ENCODE assay signal across 26 mouse cellular contexts in the genomic region with DNA sequence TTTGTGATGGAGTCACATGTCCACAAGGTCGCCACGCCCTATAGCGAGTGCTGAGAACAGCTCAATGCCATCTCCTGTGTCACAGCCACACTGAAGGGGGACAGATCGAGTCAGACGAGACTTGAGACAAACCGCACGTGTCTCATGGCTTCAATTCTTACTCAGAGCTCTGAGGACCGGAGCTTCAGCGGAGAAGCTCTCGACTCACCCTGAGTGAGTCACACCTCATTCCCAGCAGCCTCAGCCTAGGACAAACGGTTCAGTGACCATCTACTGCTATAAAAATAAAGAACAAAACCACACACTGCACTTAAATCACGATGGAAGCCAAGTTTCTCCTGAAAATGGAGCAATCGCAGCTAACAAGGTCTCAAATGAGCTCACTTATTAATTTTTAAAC.
DNase-seq lines count a peak whose midpoint lies in the region; ATAC-seq and TF ChIP-seq lines count a peak whose summit lies in the region.
"Had no signal": no experiment of that assay in that cellular context is flagged by ENCODE, and none has a peak within 500 bp of the region (broad histone marks: within the 10 kb centered on the region; RNA-seq: fewer than 3 reads in every experiment).

No protein-coding gene starts in this region.

- no peak overlapping the region for H3K9ac ChIP-seq in neural tube, embryonic 13.5 days
- H3K9ac ChIP-seq in neural tube, embryonic 15.5 days (replicated peaks), result no peak overlapping the region
- H3K9ac ChIP-seq: embryonic facial prominence, embryonic 13.5 days; forebrain, embryonic 15.5 days; intestine, embryonic 15.5 days; limb, embryonic 12.5 days; liver, postnatal 0 days; stomach, embryonic 15.5 days had no signal

- no peaks in the 10 kb centered on the region for H3K36me3 ChIP-seq in neural tube, embryonic 13.5 days
- H3K36me3 ChIP-seq in neural tube, embryonic 15.5 days, result no peaks in the 10 kb centered on the region
- H3K36me3 ChIP-seq in myocyte (ENCODE audit: control insufficient read depth, insufficient read depth), result no peaks in the 10 kb centered on the region
- H3K36me3 ChIP-seq: embryonic facial prominence, embryonic 13.5 days; forebrain, embryonic 15.5 days; intestine, embryonic 15.5 days; limb, embryonic 12.5 days; stomach, embryonic 15.5 days had no signal

- no peak overlapping the region for H3K4me2 ChIP-seq in neural tube, embryonic 13.5 days
- H3K4me2 ChIP-seq in neural tube, embryonic 15.5 days, result no peak overlapping the region
- peak overlapping the region; percentile 37 for H3K4me2 ChIP-seq in myocyte (ENCODE audit: low read depth)
- H3K4me2 ChIP-seq: embryonic facial prominence, embryonic 13.5 days; forebrain, embryonic 15.5 days; intestine, embryonic 15.5 days; limb, embryonic 12.5 days; liver, embryonic 11.5 days; stomach, embryonic 15.5 days had no signal

- peaks cover 18% of the 10 kb centered on the region for H3K4me1 ChIP-seq in neural tube, embryonic 13.5 days (replicated peaks)
- peaks cover 10% of the 10 kb centered on the region for H3K4me1 ChIP-seq in neural tube, embryonic 15.5 days
- H3K4me1 ChIP-seq: intestine, embryonic 15.5 days; limb, embryonic 12.5 days; stomach, embryonic 15.5 days had no signal

- peak; percentile 27 for DNase-seq in adrenal gland, postnatal 10 days
- no peak for DNase-seq in adrenal gland, adult 8-10 months
- DNase-seq in NIH3T3 (ENCODE audit: low read depth), result peak; percentile 85
- no peak for DNase-seq in spleen, adult 12 weeks (ENCODE audit: low spot score)
- DNase-seq in thymus, adult 18-20 months, result no peak
- DNase-seq: cerebellum, adult 2 months; cerebellum, postnatal 36 days; embryo, embryonic 11 days; gastrocnemius, postnatal 36 days; kidney, adult 8-10 months; kidney, postnatal 10 days; liver, postnatal 0 days; thymus, adult 2 months had no signal

- H3K27ac ChIP-seq in neural tube, embryonic 13.5 days (replicated peaks), result 0 out of 2 replicates have a peak overlapping the region, but pooled peaks have one; percentile 5
- H3K27ac ChIP-seq in neural tube, embryonic 15.5 days (replicated peaks), result no peak overlapping the region
- H3K27ac ChIP-seq: embryonic facial prominence, embryonic 13.5 days; forebrain, embryonic 15.5 days; intestine, embryonic 15.5 days; limb, embryonic 12.5 days; macrophage; stomach, embryonic 15.5 days had no signal

- H3K27me3 ChIP-seq in neural tube, embryonic 13.5 days, result no peaks in the 10 kb centered on the region
- H3K27me3 ChIP-seq in neural tube, embryonic 15.5 days (replicated peaks), result no peaks in the 10 kb centered on the region
- peaks cover 12% of the 10 kb centered on the region for H3K27me3 ChIP-seq in myocyte (ENCODE audit: control insufficient read depth, insufficient read depth, insufficient read length)
- H3K27me3 ChIP-seq: embryonic facial prominence, embryonic 13.5 days; forebrain, embryonic 15.5 days; intestine, embryonic 15.5 days; stomach, embryonic 15.5 days had no signal

- no peaks in the 10 kb centered on the region for H3K79me2 ChIP-seq in myocyte (ENCODE audit: control insufficient read depth, insufficient read depth)

- no peak overlapping the region for H3ac ChIP-seq in myocyte (ENCODE audit: control insufficient read depth, insufficient read length)

- no peaks in the 10 kb centered on the region for H3K9me3 ChIP-seq in neural tube, embryonic 13.5 days
- H3K9me3 ChIP-seq in neural tube, embryonic 15.5 days (replicated peaks), result no peaks in the 10 kb centered on the region
- H3K9me3 ChIP-seq: embryonic facial prominence, embryonic 13.5 days; forebrain, embryonic 15.5 days; intestine, embryonic 15.5 days; limb, embryonic 12.5 days; stomach, embryonic 15.5 days had no signal

- no peak overlapping the region for H3K4me3 ChIP-seq in neural tube, embryonic 13.5 days
- H3K4me3 ChIP-seq in neural tube, embryonic 15.5 days (replicated peaks), result no peak overlapping the region
- no peak overlapping the region for H3K4me3 ChIP-seq in myocyte
- H3K4me3 ChIP-seq: embryonic facial prominence, embryonic 13.5 days; forebrain, embryonic 15.5 days; intestine, embryonic 15.5 days; limb, embryonic 12.5 days; stomach, embryonic 15.5 days had no signal

- no peak for ATAC-seq in neural tube, embryonic 13.5 days (ENCODE audit: low read depth)
- ATAC-seq in neural tube, embryonic 15.5 days (ENCODE audit: low FRiP score), result no peak
- ATAC-seq: forebrain, embryonic 15.5 days; hindbrain, embryonic 16.5 days; intestine, embryonic 15.5 days; liver, postnatal 0 days; lung, postnatal 0 days; midbrain, embryonic 16.5 days had no signal

- 73% methylated on average over 13 of the region's 13 CpGs for WGBS in neural tube, embryonic 13.5 days
- WGBS in neural tube, embryonic 15.5 days, result 78% methylated on average over 13 of the region's 13 CpGs

- TF ChIP-seq POLR2A in myocyte (IDR thresholded peaks at IDR 0.05; ENCODE audit: insufficient read length, low read depth), result no peak

TF ChIP-seq in myocyte, 11 proteins besides CTCF, POLR2A, EP300 and RAD21:
- TF ChIP-seq REST (IDR thresholded peaks at IDR 0.05; ENCODE audit: insufficient read depth, insufficient read length) (no peak), USF1 (IDR thresholded peaks at IDR 0.05; ENCODE audit: low read depth) (peak; percentile 37)
TF ChIP-seq in myocyte: peak in this region for 1.

Comparison
In these comparisons a context has a peak if more than half of its experiments do, and no peak if none do; other contexts are left out.
1. DNase-seq: peak in adrenal gland, postnatal 10 days (single experiment) and NIH3T3 (single experiment); none in adrenal gland, adult 8-10 months (single experiment), spleen, adult 12 weeks (single experiment) and thymus, adult 18-20 months (0 of 2).